In genomic region chr3:150759854-150760253, GRCm38 (mm10) we compare ENCODE assay signal across 27 mouse cellular contexts.
"Had no signal": no experiment of that assay in that cellular context is flagged by ENCODE, and none has a peak within 500 bp of the region (broad histone marks: within the 10 kb centered on the region; RNA-seq: fewer than 3 reads in every experiment).

No protein-coding gene starts in this region.

- H3K4me3 ChIP-seq: heart, adult 2 months; heart, embryonic 13.5 days; heart, embryonic 15.5 days; hindbrain, embryonic 10.5 days; hindbrain, embryonic 12.5 days; intestine, embryonic 15.5 days; layer of hippocampus, adult 2 months; limb, embryonic 13.5 days; limb, embryonic 15.5 days; liver, embryonic 13.5 days; liver, embryonic 15.5 days had no signal

- H3K27ac ChIP-seq: heart, adult 2 months; heart, embryonic 13.5 days; heart, embryonic 15.5 days; hindbrain, embryonic 10.5 days; hindbrain, embryonic 12.5 days; hindbrain, embryonic 14.5 days; intestine, embryonic 15.5 days; layer of hippocampus, adult 2 months; limb, embryonic 13.5 days; limb, embryonic 15.5 days; liver, embryonic 13.5 days; liver, embryonic 15.5 days had no signal

- H3K4me2 ChIP-seq: heart, embryonic 11.5 days; heart, embryonic 13.5 days; heart, embryonic 15.5 days; hindbrain, embryonic 12.5 days; hindbrain, embryonic 14.5 days; intestine, embryonic 15.5 days; limb, embryonic 13.5 days; limb, embryonic 15.5 days; liver, embryonic 13.5 days; liver, embryonic 15.5 days had no signal

- H3K36me3 ChIP-seq: heart, embryonic 13.5 days; heart, embryonic 15.5 days; hindbrain, embryonic 10.5 days; hindbrain, embryonic 12.5 days; intestine, embryonic 15.5 days; limb, embryonic 13.5 days; limb, embryonic 15.5 days; liver, embryonic 13.5 days; liver, embryonic 15.5 days had no signal

- H3K27me3 ChIP-seq: heart, embryonic 13.5 days; heart, embryonic 15.5 days; hindbrain, embryonic 12.5 days; intestine, embryonic 15.5 days; limb, embryonic 13.5 days; limb, embryonic 15.5 days; liver, embryonic 13.5 days; liver, embryonic 15.5 days had no signal

- H3K9ac ChIP-seq: heart, embryonic 13.5 days; heart, embryonic 15.5 days; hindbrain, embryonic 12.5 days; hindbrain, embryonic 14.5 days; intestine, embryonic 15.5 days; limb, embryonic 13.5 days; limb, embryonic 15.5 days; liver, embryonic 13.5 days; liver, embryonic 15.5 days; liver, postnatal 0 days had no signal

- DNase-seq: gastrocnemius, postnatal 14 days; gastrocnemius, postnatal 36 days; heart, adult 2 months; heart, postnatal 4 days; kidney, adult 18-20 months; kidney, adult 8-10 months; kidney, postnatal 10 days; kidney, postnatal 25 days; kidney, postnatal 4 days; layer of hippocampus, postnatal 36 days; left cerebral cortex, postnatal 4 days; liver, embryonic 13.5 days; liver, postnatal 0 days had no signal

- ATAC-seq: hindbrain, embryonic 16.5 days; inflammation-experienced regulatory T-cells, adult 6 months; intestine, embryonic 15.5 days; intestine, postnatal 0 days; liver, postnatal 0 days had no signal

- H3K4me1 ChIP-seq: heart, embryonic 13.5 days; heart, embryonic 15.5 days; hindbrain, embryonic 10.5 days; hindbrain, embryonic 12.5 days; intestine, embryonic 15.5 days; limb, embryonic 13.5 days; limb, embryonic 15.5 days; liver, embryonic 13.5 days; liver, embryonic 15.5 days had no signal

- H3K9me3 ChIP-seq: heart, embryonic 13.5 days; heart, embryonic 15.5 days; hindbrain, embryonic 10.5 days; hindbrain, embryonic 12.5 days; intestine, embryonic 15.5 days; limb, embryonic 13.5 days; limb, embryonic 15.5 days; liver, embryonic 13.5 days; liver, embryonic 15.5 days had no signal
